Mouse (Mus musculus): ENCODE measurements around the gene Gas2l1. TPM values are rescaled to one million over a fixed set of nuclear protein-coding genes. Genes with fewer than 3 reads are reported as not detected.

Gas2l1 gene
- total RNA-seq, 2 experiments from 2014 or later, result 60.9 to 70.2 TPM

DNA sequence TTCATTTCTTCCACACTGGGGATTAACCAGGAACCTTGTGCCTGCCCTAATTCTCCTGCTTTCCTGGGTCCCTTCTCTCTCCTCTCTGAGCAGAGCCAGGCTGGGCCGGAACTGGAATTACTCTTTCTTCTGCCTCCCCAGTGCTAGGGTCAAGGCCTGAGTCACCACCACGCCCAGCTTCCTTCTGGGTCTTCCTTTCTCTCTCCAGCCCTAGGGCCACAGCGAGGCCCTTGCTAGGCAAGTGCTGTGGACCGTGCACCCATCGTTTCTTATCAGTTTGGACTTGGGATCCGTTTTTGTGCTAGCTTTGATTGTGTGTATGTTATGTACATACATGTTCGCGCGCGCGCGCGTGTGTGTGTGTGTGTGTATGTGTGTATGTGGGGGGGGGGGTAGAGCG lies 11.0 kb downstream of the Gas2l1 start:
- intact Hi-C loops (cut with DNase I), result no loop called here
- no peak for DNase-seq (ENCODE audit: low spot score in 2 of 2)

DNA sequence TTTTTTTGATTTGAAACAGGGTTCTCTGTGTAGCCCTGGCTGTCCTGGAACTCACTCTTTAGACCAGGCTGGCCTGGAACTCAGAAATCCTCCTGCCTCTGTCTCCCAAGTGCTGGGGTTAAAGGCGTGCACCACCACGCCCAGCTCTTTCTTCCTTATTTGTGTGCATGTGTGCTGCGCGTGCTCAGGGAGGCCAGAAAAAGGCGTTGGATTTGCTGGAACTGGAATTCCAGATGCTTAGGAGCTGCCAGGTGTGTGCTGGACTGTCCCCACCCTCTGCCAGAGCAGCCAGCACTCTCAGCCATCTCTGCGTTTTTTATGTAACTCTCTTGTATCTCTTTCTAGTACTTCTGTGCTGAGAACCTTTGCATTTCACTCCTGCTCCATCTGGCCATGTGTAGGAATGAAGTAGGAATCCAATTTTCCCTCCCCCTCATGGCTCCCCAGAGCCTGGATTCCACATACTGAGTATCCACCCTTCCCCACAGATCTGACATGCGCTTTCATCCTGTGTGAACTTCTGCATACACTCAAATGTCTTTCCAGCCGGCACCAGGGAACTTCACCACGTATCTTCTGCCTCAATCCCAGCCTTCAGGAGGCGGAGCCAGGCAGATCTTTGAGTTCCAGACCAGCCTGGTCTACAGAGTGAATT lies 12.8 kb downstream of the Gas2l1 start:
- peak; percentile 61 to 86 for DNase-seq (ENCODE audit: low spot score in 2 of 2)
- intact Hi-C loops (cut with DNase I), result no loop called here

DNA sequence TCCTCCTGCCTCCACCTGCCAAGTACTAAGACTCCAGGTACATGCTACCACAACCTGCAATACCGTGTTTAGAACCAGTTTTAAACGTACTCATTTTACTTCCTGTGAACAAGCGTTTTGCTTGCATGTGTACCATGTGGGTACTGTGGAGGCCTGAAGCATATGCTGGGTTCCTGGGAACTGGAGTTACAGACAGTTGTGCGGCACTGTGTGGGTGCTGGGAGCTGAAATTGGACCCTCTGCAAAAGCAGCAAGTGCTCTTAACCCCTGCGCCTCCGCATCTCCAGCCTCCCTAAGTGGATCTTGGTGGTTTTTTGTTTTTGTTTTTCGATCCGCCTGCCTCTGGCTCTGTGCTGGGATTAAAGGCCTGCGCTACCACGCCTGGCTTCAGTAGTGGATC lies 13.5 kb downstream of the Gas2l1 start:
- DNase-seq (ENCODE audit: low spot score in 2 of 2), result no peak
- intact Hi-C loops (cut with DNase I), result no loop called here

DNA sequence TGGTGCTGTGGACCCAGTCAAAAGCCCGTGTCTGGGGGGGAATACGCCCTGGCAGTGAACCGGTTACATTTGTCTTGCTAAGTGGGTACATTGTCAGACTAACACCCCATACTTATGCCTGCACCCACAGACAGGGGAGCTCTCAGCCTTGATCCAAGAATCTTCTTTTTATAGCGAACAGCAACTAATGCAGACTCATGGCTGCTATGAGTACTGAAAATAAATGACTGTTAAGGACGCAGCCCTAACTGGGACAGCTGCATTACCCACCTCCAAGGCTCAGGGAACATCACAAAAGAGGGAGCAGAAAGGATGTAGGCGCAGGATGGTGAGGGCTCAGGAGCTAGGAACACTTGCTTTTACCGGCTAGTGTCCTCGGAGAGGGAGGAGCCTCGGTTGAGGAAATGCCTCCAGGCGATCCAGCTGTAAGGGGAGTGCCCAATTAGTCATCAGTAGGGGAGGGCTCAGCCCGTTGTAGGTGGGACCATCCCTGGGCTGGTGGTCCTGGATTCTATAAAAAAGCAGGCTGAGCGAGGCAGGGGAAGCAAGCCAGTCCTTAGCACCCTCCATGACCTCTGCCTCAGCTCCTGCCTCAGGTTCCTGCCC lies 18.7 kb downstream of the Gas2l1 start:
- peak; percentile 57 to 62 for DNase-seq (ENCODE audit: low spot score in 2 of 2)
- intact Hi-C loops (cut with DNase I), result no loop called here

DNA sequence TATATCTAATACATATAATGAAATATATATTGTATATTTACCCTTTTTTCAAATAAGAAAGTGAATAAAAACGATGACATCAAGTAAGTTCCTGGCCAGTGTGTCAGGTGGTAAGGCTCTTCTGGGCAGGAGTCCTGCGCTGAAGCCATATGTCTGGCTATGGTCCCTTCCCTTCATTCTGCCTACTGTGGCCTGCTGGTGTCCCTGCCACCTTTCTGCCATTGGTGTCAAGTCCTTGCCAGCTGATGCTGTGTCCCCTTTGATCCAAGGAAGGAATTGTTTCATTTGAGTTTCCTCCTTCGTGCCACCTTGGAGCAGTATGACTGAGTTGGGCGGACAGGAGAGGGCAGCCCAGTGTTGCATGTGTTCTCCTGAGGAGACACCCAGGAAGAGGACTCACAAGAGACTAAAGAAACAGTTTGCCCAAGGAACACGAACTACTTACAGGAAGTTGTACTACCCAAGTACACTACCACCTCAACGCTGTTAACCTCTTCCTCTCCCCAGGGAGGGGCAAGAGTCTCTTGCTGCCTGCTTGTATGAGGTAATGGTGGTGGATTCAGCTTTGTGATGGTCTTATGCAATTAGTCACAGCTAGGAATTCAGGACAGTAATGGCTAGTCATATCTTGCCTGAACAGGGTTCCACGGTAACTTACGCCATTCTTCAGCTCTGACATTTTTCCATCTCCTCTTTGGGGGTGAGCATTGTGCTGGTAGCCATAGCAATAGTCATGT lies 22.3 kb downstream of the Gas2l1 start:
- intact Hi-C loops (cut with DNase I), result no loop called here
- no peak for DNase-seq (ENCODE audit: low spot score in 2 of 2)

DNA sequence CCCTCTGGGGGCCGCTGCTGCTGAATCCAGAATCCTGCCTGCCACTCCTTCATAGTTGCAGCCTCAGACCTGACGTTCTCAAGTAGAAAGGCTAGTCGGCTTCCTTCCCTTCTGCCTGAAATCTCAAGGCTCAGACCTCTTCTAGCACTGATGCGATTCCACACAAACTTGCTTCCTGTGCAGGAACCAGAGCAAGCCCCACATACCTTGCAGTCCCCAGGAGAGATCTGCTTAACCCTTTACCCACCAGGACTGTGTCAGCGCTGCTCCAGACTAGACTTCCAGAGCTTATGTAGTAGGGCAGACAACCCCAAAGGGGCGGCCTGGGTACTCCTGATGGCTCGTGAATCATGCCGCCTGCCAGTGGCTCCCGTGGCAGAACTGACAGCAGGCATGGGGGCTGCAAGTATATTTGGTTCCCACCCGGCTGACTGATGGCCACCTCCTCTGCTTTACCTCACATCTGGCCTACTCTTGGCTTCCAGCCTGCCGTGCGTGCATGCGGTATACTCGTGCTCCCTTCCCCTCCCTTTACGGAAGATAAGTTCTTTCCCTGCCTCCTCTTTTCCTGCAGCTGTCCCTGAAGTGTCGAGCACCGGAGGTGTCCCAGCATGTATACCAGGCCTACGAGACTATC lies 23.9 kb downstream of the Gas2l1 start:
- DNase-seq (ENCODE audit: low spot score in 2 of 2), result peak; percentile 65 to 90
- intact Hi-C loops (cut with DNase I), result no loop called here

DNA sequence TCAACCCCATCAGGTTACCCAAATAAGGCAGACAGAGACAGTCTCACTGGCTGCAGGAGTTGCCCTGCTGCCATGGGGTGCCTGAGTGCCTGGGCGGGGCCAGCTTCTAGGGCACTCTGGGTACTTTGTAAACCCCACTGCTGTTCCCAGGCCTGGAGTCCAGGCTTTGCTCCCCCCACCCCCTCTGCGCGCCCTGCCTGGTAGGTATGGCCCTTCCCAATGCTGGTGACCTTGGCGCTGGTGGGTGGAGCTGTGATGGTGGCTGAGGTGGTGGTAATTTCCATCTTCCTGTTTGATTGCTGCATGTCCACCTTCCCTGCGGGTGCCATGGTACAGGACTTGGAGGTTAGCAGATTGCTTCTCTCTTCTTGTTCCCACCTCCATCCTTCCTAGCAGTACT lies 24.5 kb downstream of the Gas2l1 start:
- no peak for DNase-seq (ENCODE audit: low spot score in 2 of 2)
- intact Hi-C loops (cut with DNase I), result no loop called here

DNA sequence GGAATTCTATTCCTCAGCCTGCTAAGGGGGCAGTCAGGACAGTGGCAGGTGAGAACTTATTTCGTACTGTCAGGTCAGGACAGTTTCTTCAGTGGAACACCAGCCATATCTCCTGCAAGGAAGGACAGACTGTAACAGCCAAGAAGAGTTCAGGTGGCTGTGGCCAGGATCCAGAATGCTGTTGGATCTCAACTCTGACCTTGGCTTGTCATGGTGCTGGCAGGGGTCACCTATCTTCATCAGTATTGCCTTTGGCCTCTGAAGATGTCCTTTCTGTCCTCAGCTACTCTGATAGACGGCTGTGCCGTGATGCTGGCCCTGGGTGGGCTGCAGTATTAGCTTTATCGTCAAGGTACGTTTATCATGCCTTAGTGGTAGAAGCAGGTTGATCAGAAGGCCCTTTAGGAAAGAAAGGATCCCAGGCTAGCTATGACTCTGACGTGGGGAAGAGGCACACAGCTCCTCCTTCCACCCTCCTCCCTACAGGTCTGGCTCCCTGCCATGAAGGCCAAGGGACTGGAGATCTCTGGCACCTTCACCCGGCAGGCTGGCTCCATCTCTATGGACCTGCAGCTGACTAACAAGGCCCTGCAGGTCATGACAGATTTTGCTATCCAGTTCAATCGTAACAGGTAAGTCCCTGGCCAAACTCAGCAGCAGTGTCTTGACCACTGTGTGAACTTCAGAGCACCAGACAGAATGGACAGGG lies 27.8 kb downstream of the Gas2l1 start:
- intact Hi-C loops (cut with DNase I), result no loop called here
- no peak for DNase-seq (ENCODE audit: low spot score in 2 of 2)

DNA sequence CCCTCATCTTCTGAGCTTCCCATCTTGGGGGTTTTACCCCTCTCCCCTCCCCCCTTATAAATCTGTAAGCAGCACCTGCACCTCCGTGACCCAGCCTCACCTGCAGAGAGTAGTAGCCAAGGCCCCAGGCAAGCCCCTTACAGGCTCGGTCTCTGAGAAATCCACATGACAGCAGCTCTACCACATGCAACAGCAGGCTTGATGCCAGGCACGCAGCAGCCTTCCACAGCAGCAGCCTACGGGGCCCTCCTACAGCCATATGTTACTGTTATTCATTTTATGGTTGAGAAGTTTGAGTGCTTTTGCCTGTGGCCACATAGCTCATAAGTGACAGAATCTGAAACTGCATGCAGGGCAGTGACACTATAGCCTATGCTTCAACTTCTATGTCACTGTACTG lies 29.7 kb downstream of the Gas2l1 start:
- peak; percentile 79 to 87 for DNase-seq (ENCODE audit: low spot score in 2 of 2)
- intact Hi-C loops (cut with DNase I), result no loop called here

DNA sequence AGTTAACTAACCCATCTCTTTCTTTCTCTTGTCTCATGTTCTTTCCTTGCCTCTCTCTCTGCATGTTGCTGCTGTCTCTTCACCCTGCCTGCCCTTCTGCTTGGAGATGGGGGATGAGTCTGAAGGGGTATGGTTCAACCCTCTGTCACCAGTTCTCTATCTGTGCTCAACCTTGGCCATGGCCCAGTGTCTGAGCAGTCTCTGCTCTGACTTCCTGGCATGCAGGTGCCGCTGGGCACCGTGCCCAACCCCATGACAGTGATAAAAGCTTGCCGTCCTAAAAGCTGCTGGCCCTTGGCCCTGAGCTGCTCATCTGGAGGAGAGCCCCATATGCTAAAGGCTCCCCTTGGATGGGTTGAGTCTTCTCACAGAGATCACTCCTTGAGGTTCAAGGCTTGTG lies 32.0 kb downstream of the Gas2l1 start:
- DNase-seq (ENCODE audit: low spot score in 2 of 2), result no peak
- intact Hi-C loops (cut with DNase I), result no loop called here

DNA sequence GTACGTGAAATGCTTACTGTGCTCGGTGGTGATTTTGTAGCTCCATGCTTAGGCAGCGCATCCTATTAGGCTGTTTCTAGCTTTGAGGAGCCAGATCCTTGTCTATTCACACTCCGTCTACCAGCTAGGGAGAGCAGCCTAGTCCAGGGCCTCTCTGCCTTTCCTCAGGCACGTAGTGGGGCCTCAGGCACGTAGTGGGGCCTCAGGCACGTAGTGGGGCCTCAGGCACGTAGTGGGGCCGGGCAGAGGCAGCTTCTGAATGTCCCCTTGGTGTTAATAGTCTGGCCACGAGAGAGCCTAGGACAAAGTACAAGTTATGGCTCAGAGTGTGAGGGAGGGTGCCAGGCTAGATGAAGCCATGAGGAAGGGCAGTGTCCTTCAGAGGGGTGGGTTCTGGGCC lies 32.4 kb downstream of the Gas2l1 start:
- DNase-seq (ENCODE audit: low spot score in 2 of 2), result no peak
- intact Hi-C loops (cut with DNase I), result no loop called here

DNA sequence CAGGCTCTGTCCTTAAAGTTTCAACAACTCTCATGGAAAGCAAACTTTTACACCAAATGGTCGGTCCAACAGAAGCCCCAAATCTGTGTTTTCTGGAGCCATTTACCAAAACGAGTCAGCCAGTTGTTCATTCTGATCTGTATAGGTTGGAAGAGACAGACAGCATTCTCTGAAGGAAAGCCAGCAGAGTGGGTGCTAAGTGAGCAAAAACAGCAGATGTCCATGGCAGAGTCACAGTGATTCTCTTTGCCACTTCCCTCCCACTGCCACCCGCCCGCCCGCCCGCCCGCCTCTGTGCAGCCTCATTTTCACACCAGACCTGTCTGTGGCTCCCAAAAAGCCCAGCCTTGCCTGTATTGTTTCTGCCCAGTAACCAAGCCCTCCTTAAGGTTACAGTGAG lies 36.9 kb downstream of the Gas2l1 start:
- intact Hi-C loops (cut with DNase I), result no loop called here
- DNase-seq (ENCODE audit: low spot score in 2 of 2), result peak; percentile 63 to 68

DNA sequence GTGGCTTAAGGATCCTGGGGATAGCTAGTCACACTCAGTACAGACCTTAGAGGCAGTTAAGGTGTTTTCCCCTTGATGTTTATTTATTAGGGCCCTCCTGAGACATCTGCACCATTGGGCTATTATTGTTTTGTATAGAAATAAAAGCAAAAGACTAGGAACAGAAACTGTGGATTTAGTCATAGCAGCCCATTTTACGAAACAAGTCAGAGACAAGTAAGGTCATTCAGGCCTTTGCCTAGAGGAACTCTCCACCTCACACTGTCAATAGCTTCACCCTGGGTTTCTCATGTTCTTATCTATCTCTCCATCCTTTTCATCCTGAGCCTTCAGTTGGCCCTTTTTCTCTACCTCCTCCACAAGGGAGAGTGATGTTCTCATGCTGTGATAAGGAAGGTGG lies 40.0 kb downstream of the Gas2l1 start:
- intact Hi-C loops (cut with DNase I), result no loop called here
- no peak for DNase-seq (ENCODE audit: low spot score in 2 of 2)

DNA sequence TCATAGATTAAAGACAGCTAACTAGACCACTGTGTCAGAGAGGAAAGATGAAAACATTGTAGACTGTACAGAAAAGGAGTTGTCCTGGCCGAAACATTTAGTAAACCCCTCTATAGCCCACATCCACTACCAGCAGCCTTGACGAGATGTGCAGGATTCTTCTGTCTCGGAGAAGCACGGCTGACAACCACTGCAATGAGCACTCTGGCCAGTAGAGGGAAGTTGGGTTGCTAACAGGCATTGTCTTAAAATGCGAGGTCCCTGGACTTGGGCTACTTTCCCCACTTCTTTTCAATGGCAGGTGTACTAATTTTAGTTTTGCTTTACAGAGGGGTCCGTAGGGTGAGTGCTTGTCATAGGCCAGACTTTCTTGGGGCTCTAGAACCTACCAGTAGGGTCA lies 47.6 kb downstream of the Gas2l1 start:
- intact Hi-C loops (cut with DNase I), result loop anchor here (2.0 kb wide), 1 partner anchor 47 kb away; the partner anchor contains the start of gene Gas2l1
- peak; percentile 56 to 59 for DNase-seq (ENCODE audit: low spot score in 2 of 2)

DNA sequence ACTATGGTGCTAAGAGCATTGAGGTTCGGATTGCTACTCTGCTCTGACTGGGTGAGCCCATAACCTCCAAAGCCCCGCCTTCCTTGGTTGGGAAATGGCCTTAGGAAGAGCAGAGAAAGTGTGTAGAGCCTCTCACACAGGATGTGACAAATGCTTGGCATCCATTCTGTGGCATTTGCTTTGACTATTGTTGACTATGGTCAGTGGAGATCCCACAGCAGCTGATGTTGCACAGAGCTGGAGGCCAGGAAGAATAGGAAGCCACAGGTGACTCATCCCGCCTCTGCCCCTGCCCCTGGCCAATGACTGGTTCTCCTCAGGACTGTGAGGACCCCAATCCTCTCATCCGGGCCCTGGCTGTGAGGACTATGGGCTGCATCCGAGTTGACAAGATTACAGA lies 48.8 kb downstream of the Gas2l1 start:
- no peak for DNase-seq (ENCODE audit: low spot score in 2 of 2)
- intact Hi-C loops (cut with DNase I), result loop anchor here (2.0 kb wide), 1 partner anchor 49 kb away; the partner anchor contains the start of gene Gas2l1

DNA sequence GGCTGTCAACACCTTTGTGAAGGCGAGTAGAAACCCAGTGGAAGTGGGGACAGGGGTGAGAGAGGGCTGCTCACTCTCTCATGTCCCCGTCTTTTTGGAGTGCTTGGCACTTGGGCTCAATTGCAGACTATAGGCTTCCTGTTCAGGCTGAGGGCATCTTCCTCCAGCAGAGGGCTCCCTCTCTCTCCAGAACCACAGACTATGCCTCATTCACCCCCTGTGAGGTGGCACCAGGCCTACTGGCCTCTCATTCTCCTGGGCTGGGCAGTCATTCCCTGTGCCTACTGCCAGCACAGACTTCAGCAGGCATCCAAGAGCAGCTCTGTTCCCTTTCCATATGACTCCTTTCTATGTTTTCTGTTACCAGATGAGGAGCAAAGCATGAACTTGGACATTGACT lies 49.4 kb downstream of the Gas2l1 start:
- intact Hi-C loops (cut with DNase I), result loop anchor here (2.0 kb wide), 1 partner anchor 49 kb away; the partner anchor contains the start of gene Gas2l1
- DNase-seq (ENCODE audit: low spot score in 2 of 2), result peak; percentile 71 to 82

DNA sequence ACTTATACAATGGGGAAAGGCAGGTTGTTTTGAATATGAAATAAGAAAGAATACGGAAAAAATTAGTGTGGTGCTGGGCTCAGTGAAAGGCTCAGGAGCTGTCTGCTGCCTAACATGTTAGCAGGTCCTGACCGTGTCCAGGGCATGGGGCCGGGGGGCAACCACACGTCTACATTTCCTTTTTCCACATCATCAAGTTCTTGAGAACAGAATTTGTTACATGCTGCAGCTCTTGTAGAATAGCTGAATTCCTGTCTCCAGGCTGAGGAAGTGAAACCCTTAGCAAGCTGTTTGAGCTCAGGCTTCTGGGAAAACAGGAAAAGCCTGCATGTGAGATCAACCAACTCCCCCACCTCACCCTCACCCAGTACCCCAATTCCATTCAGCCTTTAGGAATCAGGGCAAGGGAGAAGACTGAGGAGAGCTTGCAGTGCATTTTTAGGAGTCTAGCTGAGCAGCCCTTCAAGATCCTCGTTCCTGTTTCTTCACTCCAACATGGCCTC lies 52.9 kb downstream of the Gas2l1 start:
- intact Hi-C loops (cut with DNase I), result no loop called here
- DNase-seq (ENCODE audit: low spot score in 2 of 2), result no peak

DNA sequence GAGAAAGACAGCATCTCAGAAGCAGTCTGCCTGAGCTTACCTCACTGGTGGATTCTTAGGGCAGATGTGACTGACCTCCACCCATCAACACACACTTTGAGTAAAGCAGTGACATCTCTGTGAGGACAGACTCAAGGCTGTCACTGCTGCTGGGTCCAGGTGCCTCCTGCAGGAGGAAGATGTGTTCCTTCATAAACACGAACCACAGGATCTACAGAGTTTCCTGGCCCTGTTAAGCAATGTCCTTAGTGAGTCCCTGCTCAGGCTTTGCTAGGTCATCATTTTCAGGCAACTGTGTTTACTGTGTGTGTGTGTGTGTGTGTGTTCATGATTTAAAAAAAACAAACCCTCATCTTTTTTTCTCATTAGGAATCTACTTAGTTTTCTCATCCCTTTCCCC lies 53.6 kb downstream of the Gas2l1 start:
- no peak for DNase-seq (ENCODE audit: low spot score in 2 of 2)
- intact Hi-C loops (cut with DNase I), result no loop called here

DNA sequence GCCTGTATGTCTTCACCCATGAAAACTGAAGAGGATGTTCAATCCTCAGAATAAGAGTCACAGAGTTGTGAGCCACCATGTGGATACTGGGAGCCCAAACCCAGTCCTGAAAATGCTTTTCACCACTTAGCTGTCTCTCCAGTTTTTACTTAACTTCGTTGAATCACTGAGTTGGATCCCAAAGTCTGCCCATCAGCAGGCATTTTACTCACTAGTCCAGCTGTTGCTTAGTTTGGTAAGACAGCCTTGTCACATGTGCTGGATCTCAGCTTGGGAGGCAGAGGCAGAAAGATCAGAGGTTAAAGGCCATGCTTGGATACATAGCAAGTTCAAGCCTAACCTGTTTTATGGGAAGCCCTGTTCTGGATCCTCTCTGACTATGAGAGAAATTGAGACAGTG lies 54.9 kb downstream of the Gas2l1 start:
- intact Hi-C loops (cut with DNase I), result no loop called here

More for the DNA sequence above, 54.9 kb downstream of the Gas2l1 start:
- no peak for DNase-seq (ENCODE audit: low spot score in 2 of 2)
